Mouse (Mus musculus) testis, postnatal 10 days (tissue): ENCODE data around the gene Snx33.
"Not testable (repeated sequence)": the region's sequence is repeated elsewhere in the genome, so short reads cannot be mapped to it uniquely, and the experiment has no call there.

Source experiments
- DNase-seq: peaks from one replicate; pipeline ENCODE4 v3.0.0; 2021; ENCODE audit warnings: low spot score

Gene Snx33

GRCm38 (mm10) chr9:56928041-56928811, at the start of gene Snx33:
TSS of gene Snx33 (minus strand) at chr9:56928371.
- DNase-seq = peak; percentile 97

- no peak for DNase-seq
Observed at GRCm38 (mm10) chr9:56975199-56975598, 47.0 kb upstream of the Snx33 start.

- no peak for DNase-seq
Observed at GRCm38 (mm10) chr9:56973960-56974524, 45.9 kb upstream of the Snx33 start.

- no peak for DNase-seq
Observed at GRCm38 (mm10) chr9:56970158-56970557, 42.0 kb upstream of the Snx33 start.

GRCm38 (mm10) chr9:56961591-56961990, 33.4 kb upstream of the Snx33 start:
- DNase-seq = no peak

- DNase-seq = no peak
Observed at GRCm38 (mm10) chr9:56958689-56959088, 30.5 kb upstream of the Snx33 start.

GRCm38 (mm10) chr9:56956966-56957675, 28.9 kb upstream of the Snx33 start:
- no peak for DNase-seq

GRCm38 (mm10) chr9:56953562-56953961, 25.4 kb upstream of the Snx33 start:
- DNase-seq = no peak

- DNase-seq = peak; percentile 97
Observed at GRCm38 (mm10) chr9:56950414-56951400, 22.5 kb upstream of the Snx33 start, which contains the start of gene Snupn. TSS of gene Snupn (plus strand) at chr9:56950878.

GRCm38 (mm10) chr9:56949767-56950166, 21.6 kb upstream of the Snx33 start:
- DNase-seq = no peak

- not testable (repeated sequence) for DNase-seq
Observed at GRCm38 (mm10) chr9:56948699-56949098, 20.5 kb upstream of the Snx33 start.

- DNase-seq = peak; percentile 65
Observed at GRCm38 (mm10) chr9:56947481-56947880, 19.3 kb upstream of the Snx33 start.

GRCm38 (mm10) chr9:56938374-56938773, 10.2 kb upstream of the Snx33 start:
- DNase-seq = no peak

- DNase-seq = peak; percentile 85
Observed at GRCm38 (mm10) chr9:56937223-56938160, 9.3 kb upstream of the Snx33 start, which contains the start of gene Imp3. TSS of gene Imp3 (plus strand) at chr9:56937475.

- no peak for DNase-seq
Observed at GRCm38 (mm10) chr9:56936861-56937222, 8.7 kb upstream of the Snx33 start.

- no peak for DNase-seq
Observed at GRCm38 (mm10) chr9:56930556-56930955, 2.4 kb upstream of the Snx33 start.

GRCm38 (mm10) chr9:56929496-56929895, 1.3 kb upstream of the Snx33 start:
- DNase-seq = no peak

GRCm38 (mm10) chr9:56927191-56928012, 769 bp downstream of the Snx33 start:
- peak; percentile 61 for DNase-seq

GRCm38 (mm10) chr9:56926387-56926786, 1.8 kb downstream of the Snx33 start:
- no peak for DNase-seq

GRCm38 (mm10) chr9:56926025-56926360, 2.2 kb downstream of the Snx33 start:
- DNase-seq = no peak
